Mouse (Mus musculus): ENCODE measurements around the gene Btbd3.

GRCm38 (mm10) chr2:138256411-138256810 lies at the start of gene Btbd3:
- TF ChIP-seq CTCF (IDR thresholded peaks at IDR 0.05; ENCODE audit: insufficient read depth, low read length): no peak
- peak; percentile 74; the same call in 1 of the 2 replicates for TF ChIP-seq POLR2A (IDR thresholded peaks at IDR 0.05; ENCODE audit: borderline replicate concordance, extremely low read depth, low read depth, low read length)
